Mouse (Mus musculus): ENCODE measurements around the gene Rnf212b.
A peak's percentile ranks its signal among the peaks of the same experiment; 100 is the strongest.

Gene Rnf212b

GRCm38 (mm10) chr14:54874165-54874564 is 60.2 kb downstream of the Rnf212b start:
- DNase-seq (ENCODE audit: low spot score in 2 of 2) = no peak

- peak in 1 of 2 experiments; percentile 46 for DNase-seq (ENCODE audit: low spot score in 2 of 2)
Observed at GRCm38 (mm10) chr14:54875844-54876538, 62.0 kb downstream of the Rnf212b start.

- peak; percentile 79 to 84 for DNase-seq (ENCODE audit: low spot score in 2 of 2)
Observed at GRCm38 (mm10) chr14:54876539-54877047, 62.7 kb downstream of the Rnf212b start.

GRCm38 (mm10) chr14:54877048-54877715 is 63.2 kb downstream of the Rnf212b start, which contains the start of gene Ppp1r3e:
Gene Ppp1r3e, minus strand, starts transcription at chr14:54877550.
- peak; percentile 46 to 60 for DNase-seq (ENCODE audit: low spot score in 2 of 2)

GRCm38 (mm10) chr14:54883154-54884021 is 69.4 kb downstream of the Rnf212b start, which contains the start of the genes Bcl2l2 and Gm20521:
Gene Bcl2l2, plus strand, starts transcription at chr14:54883377.
Gene Gm20521, plus strand, starts transcription at chr14:54883441.
- DNase-seq (ENCODE audit: low spot score in 2 of 2) = peak in 1 of 2 experiments; percentile 65

- DNase-seq (ENCODE audit: low spot score in 2 of 2) = no peak
Observed at GRCm38 (mm10) chr14:54884022-54884712, 70.2 kb downstream of the Rnf212b start.

GRCm38 (mm10) chr14:54885309-54885708 is 71.4 kb downstream of the Rnf212b start:
- DNase-seq (ENCODE audit: low spot score in 2 of 2) = no peak

- no peak for DNase-seq (ENCODE audit: low spot score in 2 of 2)
Observed at GRCm38 (mm10) chr14:54892200-54892599, 78.3 kb downstream of the Rnf212b start, which contains the start of gene Pabpn1. Gene Pabpn1, plus strand, starts transcription at chr14:54892500.

GRCm38 (mm10) chr14:54893651-54894181 is 79.8 kb downstream of the Rnf212b start:
- DNase-seq (ENCODE audit: low spot score in 2 of 2) = peak; percentile 97 to 99

GRCm38 (mm10) chr14:54894296-54895151 is 80.6 kb downstream of the Rnf212b start:
- DNase-seq (ENCODE audit: low spot score in 2 of 2) = peak; percentile 20 to 40

- no peak for DNase-seq (ENCODE audit: low spot score in 2 of 2)
Observed at GRCm38 (mm10) chr14:54897445-54897844, 83.5 kb downstream of the Rnf212b start.

GRCm38 (mm10) chr14:54900383-54900782 is 86.4 kb downstream of the Rnf212b start:
- DNase-seq (ENCODE audit: low spot score in 2 of 2) = peak in 1 of 2 experiments; percentile 74

GRCm38 (mm10) chr14:54903641-54904040 is 89.7 kb downstream of the Rnf212b start:
- DNase-seq (ENCODE audit: low spot score in 2 of 2) = no peak

All from frontal cortex, postnatal 14 days (tissue).